Mouse (Mus musculus) liver, adult 2 months (tissue): ENCODE measurements around the gene Itgae. TPM values are rescaled to one million over a fixed set of nuclear protein-coding genes. Genes with fewer than 3 reads are reported as not detected.

ENCODE experiments used
- DNase-seq: peaks from one replicate; pipeline ENCODE4 v3.0.0-alpha.2; 2011; ENCODE audit warnings: low read depth, low spot score; ENCODE audit errors: extremely low read depth
- H3K27ac ChIP-seq: fragments of 200-500 bp; replicated peaks from 2 replicates; pipeline ENCODE4 v1.5.1; 2012; ENCODE audit warnings: low read depth, mild to moderate bottlenecking, control low read depth, inconsistent platforms, low read length; ENCODE audit not compliant: insufficient read depth
- H3K27me3 ChIP-seq: fragments of 200-500 bp; 2 replicates; pipeline ENCODE4 v1.6.1; 2012; ENCODE audit warnings: mild to moderate bottlenecking, moderate library complexity, low read length, inconsistent platforms; ENCODE audit not compliant: control insufficient read depth, insufficient read depth
- H3K36me3 ChIP-seq: fragments of 200-500 bp; 2 replicates; pipeline ENCODE4 v1.6.1; 2012; ENCODE audit warnings: low read length, inconsistent platforms; ENCODE audit not compliant: control insufficient read depth, insufficient read depth
- H3K4me1 ChIP-seq: fragments of 200-500 bp; 2 replicates; pipeline ENCODE4 v1.6.1; 2011; ENCODE audit warnings: low read length; ENCODE audit not compliant: control insufficient read depth, insufficient read depth
- H3K4me3 ChIP-seq: fragments of 200-500 bp; 2 replicates; pipeline ENCODE4 v1.5.1; 2011; ENCODE audit warnings: low read depth, mild to moderate bottlenecking, control low read depth, low read length, moderate library complexity; ENCODE audit not compliant: insufficient read depth
- H3K79me2 ChIP-seq: fragments of 200-500 bp; 2 replicates; pipeline ENCODE4 v1.6.1; 2012; ENCODE audit warnings: inconsistent platforms, mild to moderate bottlenecking, low read length, moderate library complexity; ENCODE audit not compliant: control insufficient read depth, insufficient read depth
- H3K9ac ChIP-seq: fragments of 200-500 bp; 2 replicates; pipeline ENCODE4 v1.6.1; 2012; ENCODE audit warnings: low read depth, mild to moderate bottlenecking, control low read depth, inconsistent platforms, low read length
- CTCF ChIP-seq: fragments of 200-500 bp; IDR thresholded peaks from 2 replicates; pipeline ENCODE4 v1.5.1; 2011; ENCODE audit warnings: low read depth, low read length, control low read depth
- POLR2A ChIP-seq: fragments of 200-500 bp; IDR thresholded peaks from 2 replicates; pipeline ENCODE4 v1.6.1; 2011; ENCODE audit warnings: low read length, control low read depth; ENCODE audit not compliant: insufficient read depth; ENCODE audit errors: extremely low read depth
- WGBS: fragments of 180-500 bp; shearing (Covaris S2); methylation state at CpG from one replicate; pipeline ENCODE4 v1.1.7; 2018; 5-methylcytosine and 5-hydroxymethylcytosine counted together
- polyA plus RNA-seq: library from polyadenylated mRNA; depleted of rRNA; stranded (reverse); fragments of >200 nt; gene quantifications from 2 replicates; pipeline ENCODE4 v1.2.3, GENCODE M21; 2012
- total RNA-seq: library from RNA; depleted of rRNA; stranded (reverse); fragments of >200 nt; gene quantifications from 2 replicates; pipeline ENCODE4 v1.2.3, GENCODE M21; 2014

Gene Itgae
- total and polyA plus RNA-seq, 2 experiments = 0.17 to 0.18 TPM

- no peak overlapping the region for H3K4me3 ChIP-seq
- H3K4me1 ChIP-seq = no peaks in the 10 kb centered on the region
- TF ChIP-seq CTCF = no peak
- TF ChIP-seq POLR2A = no peak
- no peaks in the 10 kb centered on the region for H3K27me3 ChIP-seq
- no peaks in the 10 kb centered on the region for H3K79me2 ChIP-seq
- no peak overlapping the region for H3K27ac ChIP-seq
- DNase-seq = no peak
- H3K36me3 ChIP-seq = no peaks in the 10 kb centered on the region
- WGBS = 80% methylated on average over 11 of the region's 11 CpGs
- H3K9ac ChIP-seq = no peak overlapping the region
Measured at GRCm38 (mm10) chr11:73146026-73146974, 55.9 kb downstream of the Itgae start.

- no peak overlapping the region for H3K9ac ChIP-seq
- 81% methylated on average over 7 of the region's 7 CpGs for WGBS
- TF ChIP-seq POLR2A = no peak
- TF ChIP-seq CTCF = no peak
- H3K36me3 ChIP-seq = no peaks in the 10 kb centered on the region
- no peaks in the 10 kb centered on the region for H3K79me2 ChIP-seq
- no peaks in the 10 kb centered on the region for H3K4me1 ChIP-seq
- no peak overlapping the region for H3K4me3 ChIP-seq
- H3K27ac ChIP-seq = no peak overlapping the region
- no peak for DNase-seq
- no peaks in the 10 kb centered on the region for H3K27me3 ChIP-seq
Measured at GRCm38 (mm10) chr11:73146975-73147365, 56.6 kb downstream of the Itgae start.

- Histone ChIP-seq H3K79me2 (no peaks in the 10 kb centered on the region), H3K27me3 (no peaks in the 10 kb centered on the region), H3K9ac (no peak overlapping the region), H3K4me1 (no peaks in the 10 kb centered on the region), H3K4me3 (no peak overlapping the region), H3K27ac (no peak overlapping the region), H3K36me3 (no peaks in the 10 kb centered on the region)
- DNase-seq = no peak
- TF ChIP-seq CTCF (no peak), POLR2A (no peak)
- 87% methylated on average over 9 of the region's 9 CpGs for WGBS
Measured at GRCm38 (mm10) chr11:73148209-73148608, 57.8 kb downstream of the Itgae start.

GRCm38 (mm10) chr11:73155071-73155470, 64.7 kb downstream of the Itgae start:
- H3K27me3 ChIP-seq = no peaks in the 10 kb centered on the region
- WGBS = 75% methylated on average over 6 of the region's 6 CpGs
- H3K36me3 ChIP-seq = no peaks in the 10 kb centered on the region
- no peak overlapping the region for H3K4me3 ChIP-seq
- H3K9ac ChIP-seq = no peak overlapping the region
- no peaks in the 10 kb centered on the region for H3K4me1 ChIP-seq
- no peak overlapping the region for H3K27ac ChIP-seq
- no peaks in the 10 kb centered on the region for H3K79me2 ChIP-seq
- no peak for DNase-seq
- TF ChIP-seq CTCF = no peak
- no peak for TF ChIP-seq POLR2A

GRCm38 (mm10) chr11:73159957-73160810, 69.8 kb downstream of the Itgae start, which contains the start of gene P2rx5:
Gene P2rx5, plus strand, starts transcription at chr11:73160421.
- H3K79me2 ChIP-seq = no peaks in the 10 kb centered on the region
- peak; percentile 36 for DNase-seq
- H3K4me1 ChIP-seq = peaks cover 3% of the 10 kb centered on the region; the same call in 1 of the 2 replicates
- no peak within 1 kb of the TSS for H3K27ac ChIP-seq
- peak within 1 kb of the TSS; percentile 32 for H3K9ac ChIP-seq
- TF ChIP-seq POLR2A = no peak
- no peak for TF ChIP-seq CTCF
- H3K4me3 ChIP-seq = peak within 1 kb of the TSS; percentile 51; the same call in 1 of the 2 replicates
- WGBS = 4% methylated on average over 49 of the region's 49 CpGs
- no peaks in the 10 kb centered on the region for H3K27me3 ChIP-seq
- no peaks in the 10 kb centered on the region for H3K36me3 ChIP-seq
